Comparison of ENCODE assay signal across 27 mouse cellular contexts in the genomic region with DNA sequence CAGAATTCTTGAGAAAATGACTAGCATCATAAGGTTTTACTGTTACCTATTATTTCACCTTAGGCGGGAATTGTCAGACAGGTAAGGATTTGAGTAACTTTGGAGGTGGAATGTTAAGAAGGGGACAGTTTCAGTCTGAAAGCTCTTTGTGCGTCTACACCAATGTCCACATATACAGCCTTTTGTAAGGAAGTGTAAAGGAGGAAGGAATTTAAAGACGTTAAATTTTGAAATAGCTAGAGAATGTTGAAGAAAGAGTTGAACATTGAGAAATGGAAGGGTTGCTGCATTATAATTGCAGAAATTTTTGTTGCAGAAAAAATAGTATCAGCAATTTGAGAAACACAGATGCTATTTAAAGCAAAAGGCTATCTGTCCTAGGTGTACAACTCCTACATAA.
"Had no signal": no experiment of that assay in that cellular context is flagged by ENCODE, and none has a peak within 500 bp of the region (broad histone marks: within the 10 kb centered on the region; RNA-seq: fewer than 3 reads in every experiment).

No protein-coding gene starts in this region.

- H3K4me3 ChIP-seq: gastrocnemius, adult 2 months; heart, adult 2 months; heart, embryonic 13.5 days; heart, embryonic 15.5 days; hindbrain, embryonic 13.5 days; hindbrain, embryonic 15.5 days; kidney, embryonic 15.5 days; limb, embryonic 10.5 days; limb, embryonic 12.5 days had no signal

- H3K9ac ChIP-seq: heart, embryonic 13.5 days; heart, embryonic 15.5 days; hindbrain, embryonic 13.5 days; hindbrain, embryonic 15.5 days; kidney, embryonic 15.5 days; limb, embryonic 12.5 days had no signal

- H3K4me1 ChIP-seq: heart, embryonic 15.5 days; hindbrain, embryonic 13.5 days; hindbrain, embryonic 15.5 days; limb, embryonic 10.5 days; limb, embryonic 12.5 days had no signal

- DNase-seq: gastrocnemius, adult 2 months; gastrocnemius, postnatal 10 days; gastrocnemius, postnatal 25 days; heart, adult 11 months; heart, adult 2 months; heart, postnatal 14 days; heart, postnatal 36 days; kidney, adult 11 months; kidney, adult 2 months; kidney, adult 9 months; kidney, postnatal 14 days; kidney, postnatal 36 days; layer of hippocampus, adult 9-11 months; layer of hippocampus, postnatal 36 days; liver had no signal

- H3K27me3 ChIP-seq: heart, embryonic 13.5 days; heart, embryonic 15.5 days; hindbrain, embryonic 13.5 days; hindbrain, embryonic 15.5 days; kidney, embryonic 15.5 days; limb, embryonic 12.5 days had no signal

- ATAC-seq: hindbrain, postnatal 0 days; intestine, embryonic 16.5 days had no signal

- H3K4me2 ChIP-seq: heart, embryonic 11.5 days; heart, embryonic 13.5 days; heart, embryonic 15.5 days; hindbrain, embryonic 13.5 days; hindbrain, embryonic 15.5 days; kidney, embryonic 15.5 days; limb, embryonic 12.5 days; liver, embryonic 11.5 days had no signal

- H3K27ac ChIP-seq: gastrocnemius, adult 2 months; heart, adult 2 months; heart, embryonic 13.5 days; heart, embryonic 15.5 days; hindbrain, embryonic 13.5 days; hindbrain, embryonic 15.5 days; hindbrain, postnatal 0 days; kidney, embryonic 15.5 days; kidney, postnatal 0 days; limb, embryonic 10.5 days; limb, embryonic 12.5 days had no signal

- H3K9me3 ChIP-seq: heart, embryonic 13.5 days; heart, embryonic 15.5 days; hindbrain, embryonic 13.5 days; hindbrain, embryonic 15.5 days; kidney, embryonic 15.5 days; limb, embryonic 10.5 days; limb, embryonic 12.5 days had no signal
